Mouse (Mus musculus) C2C12 (cell line): ENCODE results near the gene Ryk. TPM values are rescaled to one million over a fixed set of nuclear protein-coding genes. Genes with fewer than 3 reads are reported as not detected.

ENCODE experiments used
- H3K27me3 ChIP-seq: one replicate; pipeline ENCODE4 v1.6.1; 2011; ENCODE audit not compliant: control insufficient read depth, insufficient read depth, insufficient read length
- H3K36me3 ChIP-seq: one replicate; pipeline ENCODE4 v1.6.1; 2011; ENCODE audit not compliant: control insufficient read depth, insufficient read depth
- H3K4me3 ChIP-seq: one replicate; pipeline ENCODE4 v1.5.1; 2011; ENCODE audit warnings: mild to moderate bottlenecking, control low read depth; ENCODE audit not compliant: poor library complexity, insufficient read depth, severe bottlenecking
- H3K79me2 ChIP-seq: one replicate; pipeline ENCODE4 v1.6.1; 2011; ENCODE audit not compliant: control insufficient read depth, insufficient read depth
- H3K79me3 ChIP-seq: one replicate; pipeline ENCODE4 v1.6.1; 2011; ENCODE audit warnings: low read depth, control low read depth
- H3ac ChIP-seq: one replicate; pipeline ENCODE3; 2011; ENCODE audit warnings: low read depth; ENCODE audit not compliant: control insufficient read depth, insufficient read length
- CEBPB ChIP-seq: IDR thresholded peaks from one replicate; pipeline ENCODE4 v1.6.1; 2011; ENCODE audit warnings: low read depth, mild to moderate bottlenecking, control low read depth, moderate library complexity
- CTCF ChIP-seq: IDR thresholded peaks from one replicate; pipeline ENCODE4 v1.5.1; 2011; ENCODE audit not compliant: control insufficient read depth, insufficient read depth, insufficient read length
- FOSL1 ChIP-seq: IDR thresholded peaks from one replicate; pipeline ENCODE4 v1.8.0; 2011; ENCODE audit warnings: mild to moderate bottlenecking, low read length; ENCODE audit not compliant: poor library complexity, insufficient read depth, severe bottlenecking
- MAX ChIP-seq: IDR thresholded peaks from one replicate; pipeline ENCODE4 v1.6.1; 2011; ENCODE audit warnings: mild to moderate bottlenecking, control low read depth
- MYOD1 ChIP-seq: IDR thresholded peaks from one replicate; pipeline ENCODE4 v1.6.1; 2011; ENCODE audit warnings: low read depth; ENCODE audit not compliant: control insufficient read depth, insufficient read length
- MYOG ChIP-seq: IDR thresholded peaks from one replicate; pipeline ENCODE4 v1.6.1; 2011; ENCODE audit not compliant: control insufficient read depth, insufficient read length; ENCODE audit errors: extremely low read depth
- USF1 ChIP-seq: IDR thresholded peaks from one replicate; pipeline ENCODE4 v1.6.1; 2011; ENCODE audit warnings: low read depth, mild to moderate bottlenecking, control low read depth, moderate library complexity
- long read RNA-seq, 2 experiments: library from polyadenylated mRNA; unstranded; transcript quantifications; one replicate each; pipeline ENCODE4 v2.0.0; 2019 to 2020
- polyA plus RNA-seq: library from polyadenylated mRNA; unstranded; fragments of >200 nt; fragmentation: generic; extraction: Trizol; gene quantifications from one replicate; pipeline ENCODE4 v1.2.1, GENCODE M21; 2012; ENCODE audit warnings: missing spikeins

Gene Ryk
- polyA plus RNA-seq, result 68.4 TPM
- long read RNA-seq, experiment 1, partial matches to known transcripts, result 18 of 20 reads
- long read RNA-seq, experiment 1, other reads (novel, unspliced or antisense), result 2 of 20 reads
- long read RNA-seq, experiment 2, partial matches to known transcripts, result 2 of 7 reads
- long read RNA-seq, experiment 2, other reads (novel, unspliced or antisense), result 0 of 7 reads

DNA sequence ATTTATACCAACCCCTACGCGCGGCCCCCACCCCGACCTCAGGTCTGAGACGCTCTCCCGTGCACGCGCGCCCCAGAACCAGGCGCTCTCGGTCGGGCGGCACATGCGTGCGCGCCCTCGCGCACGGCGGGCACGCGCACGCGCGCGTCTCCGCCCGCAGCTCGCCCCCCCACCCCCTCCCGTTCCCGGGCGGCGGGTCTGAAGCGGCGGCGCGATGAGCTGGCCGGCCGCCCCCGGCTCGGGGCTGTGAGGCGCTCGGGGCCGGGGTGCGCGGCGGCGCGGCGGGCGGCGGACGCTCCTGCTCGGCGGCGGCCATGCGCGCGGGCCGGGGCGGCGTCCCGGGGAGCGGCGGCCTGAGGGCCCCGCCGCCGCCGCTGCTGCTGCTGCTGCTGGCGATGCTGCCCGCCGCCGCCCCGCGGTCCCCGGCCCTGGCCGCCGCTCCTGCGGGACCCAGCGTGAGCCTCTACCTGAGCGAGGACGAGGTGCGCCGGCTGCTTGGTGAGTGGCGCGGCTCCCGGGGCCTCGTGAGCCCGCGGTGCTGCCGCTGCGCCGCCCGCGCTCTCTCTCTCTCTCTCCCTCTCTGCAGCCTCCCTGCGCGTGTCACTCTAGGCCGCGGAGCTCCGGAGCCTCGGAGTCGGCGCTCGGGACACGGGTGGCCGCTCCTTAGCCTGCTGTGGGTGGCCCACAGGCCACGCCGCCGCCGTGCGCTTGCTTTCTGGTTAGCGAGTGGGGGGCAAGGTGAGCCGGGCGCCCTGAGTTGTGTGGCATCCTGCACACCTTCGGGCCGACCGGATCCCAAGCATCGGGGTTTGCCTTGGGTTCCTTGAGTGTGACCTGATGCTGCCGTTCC is at the start of gene Ryk:
Gene Ryk, plus strand, starts transcription at position 176 of the 850 bp plus-strand sequence.
- Histone ChIP-seq H3K4me3 (peak within 1 kb of the TSS; percentile 60), H3K27me3 (no peaks in the 10 kb centered on the region), H3K79me2 (peaks cover 46% of the 10 kb centered on the region), H3K79me3 (peaks cover 32% of the 10 kb centered on the region), H3K36me3 (no peaks in the 10 kb centered on the region), H3ac (peak within 1 kb of the TSS; percentile 97)
- TF ChIP-seq FOSL1, result no peak
- no peak for TF ChIP-seq MYOD1
- TF ChIP-seq MYOG, result no peak
- no peak for TF ChIP-seq MAX
- TF ChIP-seq CEBPB, result no peak
- no peak for TF ChIP-seq CTCF
- TF ChIP-seq USF1, result no peak

DNA sequence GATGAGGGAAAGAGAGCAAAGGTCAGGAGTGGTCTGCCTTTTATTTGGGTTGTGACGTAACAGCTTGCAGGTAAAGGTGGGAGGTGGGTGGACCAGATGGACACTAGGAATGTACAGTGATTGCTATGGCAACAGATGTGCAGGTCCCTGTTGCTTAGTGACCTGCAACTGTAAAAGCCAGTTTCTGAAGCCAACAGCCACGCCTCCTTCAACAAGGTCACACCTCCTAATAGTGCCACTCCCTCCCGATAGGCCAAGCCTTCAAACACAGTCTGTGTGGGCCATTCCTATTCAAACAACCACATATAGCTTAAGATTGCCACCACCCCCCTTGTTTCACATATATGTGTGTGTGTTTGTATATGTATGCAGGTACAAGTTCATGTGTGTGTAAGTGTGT is 45.2 kb upstream of the Ryk start:
- Histone ChIP-seq H3ac (no peak overlapping the region), H3K36me3 (no peaks in the 10 kb centered on the region), H3K27me3 (no peaks in the 10 kb centered on the region), H3K79me2 (no peaks in the 10 kb centered on the region), H3K79me3 (no peaks in the 10 kb centered on the region), H3K4me3 (no peak overlapping the region)
- TF ChIP-seq MYOG (no peak), CTCF (no peak), CEBPB (no peak), FOSL1 (no peak), MYOD1 (no peak), MAX (no peak)

DNA sequence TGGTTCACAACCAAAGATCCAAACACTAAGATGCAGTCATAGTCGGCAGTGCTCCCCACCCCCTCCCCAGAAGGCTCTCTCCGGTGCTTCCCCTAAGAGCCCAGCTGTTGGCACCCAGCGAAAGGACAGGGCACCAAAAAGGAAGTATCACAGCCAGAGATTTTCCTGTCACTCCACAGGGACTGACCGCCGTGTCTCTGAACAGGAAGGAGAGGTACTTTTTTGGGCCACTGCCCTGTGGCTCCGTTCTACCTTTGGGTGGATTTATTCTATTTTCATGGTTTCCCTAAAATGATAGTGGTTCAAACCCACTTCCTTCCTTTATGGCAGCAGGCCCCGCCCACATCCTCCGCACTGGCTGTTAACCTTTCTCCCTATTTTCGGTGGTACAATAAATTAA is 42.9 kb upstream of the Ryk start:
- H3K36me3 ChIP-seq, result no peaks in the 10 kb centered on the region

DNA sequence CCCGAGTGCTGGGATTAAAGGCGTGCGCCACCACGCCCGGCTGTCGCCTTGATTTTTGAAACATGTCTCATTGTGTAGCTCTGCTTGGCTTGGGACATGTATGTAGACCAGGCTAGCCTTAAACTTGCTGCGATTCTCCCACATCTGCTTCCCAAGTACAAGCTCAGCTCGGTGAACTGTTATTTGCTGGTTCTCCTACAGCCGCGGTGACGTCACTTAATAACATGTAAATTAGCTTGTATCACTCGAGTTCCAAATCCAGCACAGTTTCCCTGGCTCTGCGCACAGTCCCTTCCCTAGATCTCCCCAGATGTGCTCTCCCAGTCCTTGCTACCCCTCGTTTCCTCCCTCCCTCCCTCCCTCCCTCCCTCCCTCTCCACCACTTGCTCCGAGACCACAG is 41.9 kb upstream of the Ryk start:
- no peaks in the 10 kb centered on the region for H3K79me3 ChIP-seq
- no peaks in the 10 kb centered on the region for H3K36me3 ChIP-seq
- H3K4me3 ChIP-seq, result no peak overlapping the region
- H3K27me3 ChIP-seq, result no peaks in the 10 kb centered on the region
- no peak overlapping the region for H3ac ChIP-seq
- TF ChIP-seq FOSL1 (no peak), USF1 (no peak), MAX (no peak), CTCF (no peak), MYOG (no peak), CEBPB (no peak), MYOD1 (no peak)
- H3K79me2 ChIP-seq, result no peaks in the 10 kb centered on the region

More for the DNA sequence above, 42.9 kb upstream of the Ryk start:
- Histone ChIP-seq H3K79me2 (no peaks in the 10 kb centered on the region), H3ac (no peak overlapping the region), H3K4me3 (no peak overlapping the region), H3K79me3 (no peaks in the 10 kb centered on the region), H3K27me3 (no peaks in the 10 kb centered on the region)
- no peak for TF ChIP-seq CEBPB
- TF ChIP-seq FOSL1, result no peak
- TF ChIP-seq MAX, result no peak
- no peak for TF ChIP-seq CTCF
- TF ChIP-seq USF1, result no peak
- no peak for TF ChIP-seq MYOG
- TF ChIP-seq MYOD1, result no peak

DNA sequence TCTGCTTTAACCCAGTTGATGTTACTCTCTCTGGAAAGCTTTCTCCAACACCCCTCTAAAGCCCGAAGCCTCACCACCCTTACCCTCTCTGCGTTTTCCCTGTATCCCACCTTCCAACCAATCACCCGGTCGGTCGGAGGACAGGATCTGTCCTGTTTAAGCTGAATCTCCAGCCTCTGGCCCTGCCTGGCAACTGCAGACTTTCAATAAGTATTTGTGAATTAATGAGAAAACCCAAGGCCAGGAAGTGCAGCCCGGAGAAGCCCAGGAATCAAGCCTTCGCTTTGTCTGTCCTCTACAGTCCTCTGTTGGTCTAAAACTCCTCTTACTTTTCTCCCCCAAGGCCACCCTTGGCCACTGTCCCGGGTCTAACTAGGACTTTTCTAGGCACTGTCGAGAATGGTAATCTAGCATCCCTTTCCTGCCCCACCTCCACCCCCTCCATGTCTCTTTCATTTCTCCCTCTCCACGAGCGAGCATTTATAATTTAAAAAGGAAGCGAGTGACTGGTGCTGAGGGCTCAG is 41.4 kb upstream of the Ryk start:
- no peak for TF ChIP-seq FOSL1
- TF ChIP-seq CEBPB, result no peak
- TF ChIP-seq USF1, result no peak
- TF ChIP-seq MYOD1, result no peak
- H3K4me3 ChIP-seq, result no peak overlapping the region
- no peaks in the 10 kb centered on the region for H3K27me3 ChIP-seq
- H3K36me3 ChIP-seq, result no peaks in the 10 kb centered on the region
- H3K79me2 ChIP-seq, result no peaks in the 10 kb centered on the region
- H3ac ChIP-seq, result no peak overlapping the region
- H3K79me3 ChIP-seq, result no peaks in the 10 kb centered on the region
